Mouse (Mus musculus) hindbrain, postnatal 0 days (tissue): ENCODE results near the gene Slc17a7. TPM values are rescaled to one million over a fixed set of nuclear protein-coding genes. Genes with fewer than 3 reads are reported as not detected.

Experiments used
- ATAC-seq: fragments of 200-750 bp; cut with Nextera tagmentation; 2 replicates; pipeline ENCODE4 v1.8.0; 2017; ENCODE audit warnings: mild to moderate bottlenecking, moderate TSS enrichment, moderate library complexity
- DNase-seq: peaks from one replicate; pipeline ENCODE4 v3.0.0-alpha.2; 2015; ENCODE audit warnings: low spot score
- H3K27ac ChIP-seq: fragments of 300-500 bp; sonication (generic); 2 replicates; pipeline ENCODE4 v1.5.1; 2014; ENCODE audit warnings: mild to moderate bottlenecking
- H3K27me3 ChIP-seq: fragments of 300-500 bp; sonication (generic); 2 replicates; pipeline ENCODE4 v1.6.1; 2014; ENCODE audit warnings: low read length, mixed read lengths; ENCODE audit not compliant: insufficient read depth
- H3K36me3 ChIP-seq: fragments of 300-500 bp; sonication (generic); 2 replicates; pipeline ENCODE4 v1.6.1; 2014; ENCODE audit warnings: low read length, mixed read lengths; ENCODE audit not compliant: insufficient read depth
- H3K4me1 ChIP-seq: fragments of 300-500 bp; sonication (generic); 2 replicates; pipeline ENCODE4 v1.6.1; 2014; ENCODE audit warnings: antibody characterized with exemption, low read length, mixed read lengths; ENCODE audit not compliant: insufficient read depth
- H3K4me2 ChIP-seq: fragments of 300-500 bp; sonication (generic); 2 replicates; pipeline ENCODE4 v1.6.1; 2014; ENCODE audit warnings: low read depth, mild to moderate bottlenecking, low read length, moderate library complexity, mixed read lengths
- H3K4me3 ChIP-seq: fragments of 300-500 bp; sonication (generic); 2 replicates; pipeline ENCODE4 v1.5.1; 2014; ENCODE audit warnings: low read length
- H3K9ac ChIP-seq: fragments of 300-500 bp; sonication (generic); replicated peaks from 2 replicates; pipeline ENCODE4 v1.6.1; 2014; ENCODE audit warnings: mild to moderate bottlenecking, low read length, moderate library complexity, mixed read lengths
- H3K9me3 ChIP-seq: fragments of 300-500 bp; sonication (generic); 2 replicates; pipeline ENCODE4 v1.6.1; 2016; ENCODE audit warnings: low read length, mixed read lengths
- CTCF ChIP-seq: IDR thresholded peaks from 2 replicates; pipeline ENCODE4 v1.5.1; 2016; ENCODE audit warnings: antibody characterized with exemption, control low read depth, low read depth
- WGBS: fragments of 180-500 bp; shearing (Covaris S2); extraction: QIAGEN DNeasy Blood & Tissue Kit; methylation state at CpG from one replicate; pipeline ENCODE4 v1.1.7; 2014; 5-methylcytosine and 5-hydroxymethylcytosine counted together
- polyA plus RNA-seq: library from polyadenylated mRNA; unstranded; fragments of >200 nt; fragmentation: Nextera tagmentation; extraction: Ambion mirVana; gene quantifications from 2 replicates; pipeline ENCODE4 v1.2.1, GENCODE M21; 2015
- total RNA-seq: library from RNA; depleted of rRNA; stranded (reverse); fragments of >200 nt; gene quantifications from 2 replicates; pipeline ENCODE4 v1.2.3, GENCODE M21; 2014

Gene Slc17a7
- total and polyA plus RNA-seq, 2 experiments from 2014 or later: 4.6 to 13.5 TPM

DNA sequence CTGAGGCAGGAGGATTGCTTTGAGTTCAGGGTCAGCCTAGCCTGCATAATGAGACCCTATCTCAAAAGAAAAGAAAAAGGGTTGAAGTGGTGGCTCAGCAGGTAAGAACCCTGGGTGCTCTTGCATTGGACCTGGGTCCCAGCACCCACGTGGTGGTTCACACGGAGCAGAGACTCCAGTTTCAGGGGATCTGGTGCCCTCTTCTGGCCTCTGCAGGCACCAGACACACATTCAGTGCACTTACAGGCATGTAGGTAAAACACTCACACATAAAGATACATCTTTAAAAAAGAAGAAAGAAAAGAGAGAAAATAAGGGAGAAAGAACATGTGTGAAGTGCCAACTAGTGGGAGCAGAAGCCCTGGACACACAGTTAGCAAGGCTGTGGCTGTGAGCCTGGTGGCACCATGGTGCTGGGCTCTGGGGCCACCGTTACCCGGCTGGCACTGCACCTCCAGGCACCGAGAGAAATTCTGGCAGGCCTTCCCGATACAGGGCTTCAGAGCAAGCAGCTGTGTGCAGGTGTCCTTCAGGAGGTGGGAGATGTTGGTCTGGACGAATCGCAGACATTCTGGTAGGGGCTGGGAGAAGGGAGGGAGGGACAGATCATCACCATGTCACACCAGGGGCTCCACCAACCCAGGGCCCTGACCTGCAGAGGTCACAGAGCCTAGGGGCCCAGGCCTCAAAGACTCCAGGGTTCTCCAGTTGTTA lies 30.1 kb upstream of the Slc17a7 start:
- H3K27me3 ChIP-seq: no peaks in the 10 kb centered on the region
- no peak for ATAC-seq
- 69% methylated on average over 8 of the region's 8 CpGs for WGBS

DNA sequence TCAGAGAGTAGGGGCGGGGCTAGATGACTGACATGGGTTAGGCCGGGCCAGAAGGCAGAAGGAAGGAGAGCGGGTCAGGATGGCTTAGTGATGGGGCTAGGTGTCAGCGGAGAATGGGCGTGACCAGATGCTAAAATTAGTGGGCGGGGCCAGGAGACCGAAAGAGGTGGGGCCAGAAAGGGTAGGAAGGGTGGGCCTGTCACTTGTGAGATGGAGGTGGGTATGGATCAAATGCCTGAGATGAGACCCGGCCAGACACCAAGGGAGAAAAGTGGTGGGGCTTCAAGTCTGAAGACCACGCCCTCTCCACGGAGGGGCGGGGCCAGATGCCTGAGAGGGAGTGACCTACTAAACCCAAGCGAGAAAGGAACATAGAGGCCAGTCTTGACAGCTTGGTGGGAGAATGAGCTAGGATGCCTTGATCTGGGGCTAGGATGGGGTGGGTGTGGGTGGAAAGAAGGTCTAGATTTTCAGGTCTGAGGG lies 29.2 kb upstream of the Slc17a7 start:
- no peaks in the 10 kb centered on the region for H3K27me3 ChIP-seq
- H3K27ac ChIP-seq: no peak overlapping the region
- no peaks in the 10 kb centered on the region for H3K4me1 ChIP-seq
- H3K4me3 ChIP-seq: no peak overlapping the region
- no peak overlapping the region for H3K9ac ChIP-seq
- H3K36me3 ChIP-seq: no peaks in the 10 kb centered on the region
- no peaks in the 10 kb centered on the region for H3K9me3 ChIP-seq
- DNase-seq (no peak), ATAC-seq (no peak)
- H3K4me2 ChIP-seq: no peak overlapping the region
- no peak for TF ChIP-seq CTCF
- WGBS: 17% methylated on average over 11 of the region's 12 CpGs

More for the DNA sequence above, 30.1 kb upstream of the Slc17a7 start:
- Histone ChIP-seq H3K4me1 (no peaks in the 10 kb centered on the region), H3K4me2 (no peak overlapping the region), H3K36me3 (no peaks in the 10 kb centered on the region), H3K4me3 (no peak overlapping the region), H3K9ac (no peak overlapping the region), H3K9me3 (no peaks in the 10 kb centered on the region), H3K27ac (no peak overlapping the region)
- no peak for DNase-seq
- peak; percentile 16; the same call in 1 of the 2 replicates for TF ChIP-seq CTCF

DNA sequence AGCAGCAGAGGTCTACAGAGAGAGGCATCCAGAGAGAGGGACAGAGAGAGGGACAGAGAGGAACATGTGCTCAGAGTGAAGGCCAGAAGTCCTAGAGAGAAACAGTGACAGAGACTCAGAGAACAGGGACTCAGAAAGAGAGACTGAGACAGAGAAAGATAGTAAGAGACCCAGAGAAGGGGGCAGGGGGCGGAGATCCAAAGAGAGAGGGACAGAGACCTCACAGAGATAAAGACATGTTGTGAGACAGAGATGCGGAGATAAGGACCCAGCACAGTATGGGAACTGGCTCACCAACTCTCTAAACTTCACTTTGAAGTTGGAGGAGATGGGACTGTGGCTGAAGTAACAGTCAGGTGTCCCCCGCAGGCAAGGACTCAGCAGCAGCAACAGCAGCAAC lies 28.4 kb upstream of the Slc17a7 start:
- H3K4me1 ChIP-seq: no peaks in the 10 kb centered on the region
- no peak overlapping the region for H3K9ac ChIP-seq
- H3K36me3 ChIP-seq: no peaks in the 10 kb centered on the region
- H3K9me3 ChIP-seq: no peaks in the 10 kb centered on the region
- no peak overlapping the region for H3K27ac ChIP-seq
- DNase-seq: no peak
- no peak for TF ChIP-seq CTCF
- 73% methylated on average over 3 of the region's 3 CpGs for WGBS
- H3K4me3 ChIP-seq: no peak overlapping the region
- no peak for ATAC-seq
- H3K27me3 ChIP-seq: no peaks in the 10 kb centered on the region
- peak overlapping the region; percentile 67; the same call in 1 of the 2 replicates for H3K4me2 ChIP-seq

DNA sequence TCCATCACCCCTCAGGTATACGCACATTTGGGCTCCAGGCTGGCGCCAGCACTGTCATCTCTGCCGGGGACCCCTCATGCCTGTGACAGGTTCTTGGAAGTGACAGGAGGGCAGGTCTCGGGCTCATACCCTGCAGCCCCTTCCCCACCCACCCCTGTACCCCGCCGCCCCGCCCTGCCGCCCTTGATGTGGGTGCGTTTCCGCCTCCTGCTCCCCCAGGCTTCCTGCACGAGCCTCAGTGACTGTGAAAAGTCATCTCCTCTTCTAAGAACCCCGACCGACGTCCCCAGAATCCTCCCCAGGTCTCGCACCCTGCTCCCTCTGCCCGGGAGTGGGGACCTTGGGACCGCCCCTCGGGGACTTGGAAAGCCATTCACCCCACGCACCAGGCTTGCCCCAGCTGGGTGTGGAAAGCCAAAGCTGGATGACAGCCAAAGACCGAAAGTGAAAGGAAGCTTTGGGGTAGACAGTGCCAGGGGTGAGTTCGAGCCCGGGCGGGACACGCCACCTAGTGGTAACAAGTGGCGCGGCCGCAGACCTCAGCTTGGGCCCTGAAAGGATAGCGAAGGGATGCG lies 27.7 kb upstream of the Slc17a7 start, which contains the start of the genes Gm45713 and Flt3l:
TSS of gene Gm45713 (minus strand) at position 239 of the 575 bp plus-strand sequence.
TSS of gene Flt3l (minus strand) at position 440 of the 575 bp plus-strand sequence.
- peak; percentile 85 for ATAC-seq
- H3K27ac ChIP-seq: no peak within 1 kb of the TSS
- H3K4me3 ChIP-seq: peak within 1 kb of the TSS; percentile 46
- DNase-seq: peak; percentile 91
- H3K9me3 ChIP-seq: no peaks in the 10 kb centered on the region
- peak; percentile 97 for TF ChIP-seq CTCF
- H3K4me1 ChIP-seq: no peaks in the 10 kb centered on the region
- peak within 1 kb of the TSS; percentile 51 for H3K9ac ChIP-seq
- H3K4me2 ChIP-seq: peak within 1 kb of the TSS; percentile 67
- no peaks in the 10 kb centered on the region for H3K36me3 ChIP-seq
- 5% methylated on average over 29 of the region's 29 CpGs for WGBS
- no peaks in the 10 kb centered on the region for H3K27me3 ChIP-seq

DNA sequence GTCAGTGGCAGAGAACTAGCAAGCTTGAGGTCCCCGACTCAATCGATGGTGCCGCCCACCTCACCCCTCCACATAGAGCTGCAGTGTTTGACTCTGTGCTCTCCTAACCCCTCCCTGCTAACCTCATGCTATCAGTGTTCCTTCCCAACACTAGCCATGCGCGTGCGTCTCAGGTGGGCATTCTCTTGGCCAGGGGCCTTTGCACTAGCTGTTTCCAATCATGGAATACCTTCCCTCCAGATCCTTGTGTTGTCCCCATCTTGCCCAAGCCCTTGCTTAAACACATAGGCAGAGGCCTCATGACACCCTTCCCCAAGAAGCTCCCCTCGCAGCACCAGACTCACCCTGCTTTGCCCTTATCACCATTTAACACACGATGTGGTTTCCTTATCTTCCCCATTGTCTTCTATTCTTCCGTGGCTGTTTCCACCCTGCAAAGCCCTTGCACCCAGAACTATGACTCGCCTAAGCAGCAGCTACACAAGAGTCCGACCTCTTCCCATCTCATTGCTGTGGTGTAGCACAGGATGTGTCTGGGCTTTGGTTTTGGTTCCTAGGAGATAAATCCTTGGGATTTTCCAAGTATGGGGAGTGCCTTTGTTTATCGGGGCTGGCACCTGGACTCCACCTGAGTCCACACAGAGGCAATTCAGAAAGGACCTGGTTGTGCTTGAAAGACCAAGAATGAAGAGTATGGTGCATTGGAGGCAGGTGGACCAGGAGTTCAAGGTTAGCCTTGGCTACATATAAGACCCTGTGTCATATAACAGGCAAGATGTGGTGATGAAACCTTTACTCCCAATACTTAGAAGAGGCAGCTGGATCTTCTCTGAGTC lies 26.4 kb upstream of the Slc17a7 start:
- H3K36me3 ChIP-seq: no peaks in the 10 kb centered on the region
- no peaks in the 10 kb centered on the region for H3K9me3 ChIP-seq
- 84% methylated on average over 12 of the region's 12 CpGs for WGBS
- no peak for DNase-seq
- H3K9ac ChIP-seq: no peak overlapping the region
- no peak overlapping the region for H3K4me3 ChIP-seq
- no peak for TF ChIP-seq CTCF
- H3K4me1 ChIP-seq: no peaks in the 10 kb centered on the region
- H3K27ac ChIP-seq: no peak overlapping the region
- ATAC-seq: no peak
- H3K4me2 ChIP-seq: no peak overlapping the region
- H3K27me3 ChIP-seq: no peaks in the 10 kb centered on the region

DNA sequence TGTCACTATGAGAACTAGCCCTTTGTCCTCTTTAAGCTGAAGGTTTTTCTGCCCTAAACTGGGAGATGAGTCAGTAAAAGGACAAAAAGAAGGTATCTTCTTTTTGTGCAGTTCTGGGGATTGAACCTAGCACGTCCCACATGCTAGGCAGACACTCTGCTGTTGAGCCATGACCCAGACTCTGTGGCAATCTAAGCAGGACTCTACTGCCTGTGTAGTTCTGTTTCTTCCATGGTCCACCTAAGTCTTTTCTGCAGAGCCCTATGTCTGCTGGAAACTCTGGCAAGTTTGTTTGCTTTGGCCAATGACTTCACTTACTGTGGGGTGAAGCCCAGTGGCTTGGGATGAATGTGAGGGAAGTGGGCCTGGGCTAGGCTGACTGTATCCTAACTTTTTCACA lies 25.3 kb upstream of the Slc17a7 start:
- Histone ChIP-seq H3K4me2 (no peak overlapping the region), H3K27me3 (no peaks in the 10 kb centered on the region), H3K4me1 (no peaks in the 10 kb centered on the region), H3K36me3 (no peaks in the 10 kb centered on the region), H3K9ac (no peak overlapping the region), H3K4me3 (no peak overlapping the region), H3K27ac (no peak overlapping the region), H3K9me3 (no peaks in the 10 kb centered on the region)
- ATAC-seq (no peak), DNase-seq (no peak)
- no peak for TF ChIP-seq CTCF
- WGBS: 88% methylated on average over 1 of the region's 1 CpGs
